Mouse (Mus musculus) limb, embryonic 12.5 days (tissue): ENCODE measurements around the gene Atg5. TPM values are rescaled to one million over a fixed set of nuclear protein-coding genes. Genes with fewer than 3 reads are reported as not detected.

ENCODE experiments used
- ATAC-seq: fragments of 200-750 bp; cut with Nextera tagmentation; 2 replicates; pipeline ENCODE4 v1.8.0; 2017; ENCODE audit warnings: low read depth, moderate TSS enrichment; ENCODE audit not compliant: insufficient number of reproducible peaks, insufficient read depth, low FRiP score, low TSS enrichment
- H3K27ac ChIP-seq: fragments of 300-500 bp; sonication (generic); 2 replicates; pipeline ENCODE4 v1.5.1; 2016; ENCODE audit warnings: mild to moderate bottlenecking, moderate library complexity
- H3K27me3 ChIP-seq: fragments of 300-500 bp; sonication (generic); 2 replicates; pipeline ENCODE4 v1.6.1; 2016; ENCODE audit warnings: mild to moderate bottlenecking, moderate library complexity
- H3K36me3 ChIP-seq: fragments of 300-500 bp; sonication (generic); 2 replicates; pipeline ENCODE4 v1.6.1; 2016; ENCODE audit warnings: mild to moderate bottlenecking, moderate library complexity
- H3K4me1 ChIP-seq: fragments of 300-500 bp; sonication (generic); replicated peaks from 2 replicates; pipeline ENCODE4 v1.6.1; 2016
- H3K4me2 ChIP-seq: fragments of 300-500 bp; sonication (generic); 2 replicates; pipeline ENCODE4 v1.6.1; 2016; ENCODE audit warnings: mild to moderate bottlenecking, moderate library complexity
- H3K4me3 ChIP-seq: fragments of 300-500 bp; sonication (generic); replicated peaks from 2 replicates; pipeline ENCODE4 v1.5.1; 2016; ENCODE audit warnings: mild to moderate bottlenecking
- H3K9ac ChIP-seq: fragments of 300-500 bp; sonication (generic); replicated peaks from 2 replicates; pipeline ENCODE4 v1.6.1; 2016; ENCODE audit warnings: mild to moderate bottlenecking, moderate library complexity
- H3K9me3 ChIP-seq: fragments of 300-500 bp; sonication (generic); 2 replicates; pipeline ENCODE4 v1.6.1; 2016; ENCODE audit warnings: mild to moderate bottlenecking, moderate library complexity
- WGBS: fragments of 180-500 bp; shearing (Covaris S2); methylation state at CpG from one replicate; pipeline ENCODE4 v1.1.7; 2016; 5-methylcytosine and 5-hydroxymethylcytosine counted together
- polyA plus RNA-seq: library from polyadenylated mRNA; unstranded; fragments of >200 nt; fragmentation: Nextera tagmentation; extraction: Ambion mirVana; gene quantifications from 2 replicates; pipeline ENCODE4 v1.2.1, GENCODE M21; 2016

The Atg5 gene
- polyA plus RNA-seq, 1 experiment from 2014 or later = 48.5 TPM

DNA sequence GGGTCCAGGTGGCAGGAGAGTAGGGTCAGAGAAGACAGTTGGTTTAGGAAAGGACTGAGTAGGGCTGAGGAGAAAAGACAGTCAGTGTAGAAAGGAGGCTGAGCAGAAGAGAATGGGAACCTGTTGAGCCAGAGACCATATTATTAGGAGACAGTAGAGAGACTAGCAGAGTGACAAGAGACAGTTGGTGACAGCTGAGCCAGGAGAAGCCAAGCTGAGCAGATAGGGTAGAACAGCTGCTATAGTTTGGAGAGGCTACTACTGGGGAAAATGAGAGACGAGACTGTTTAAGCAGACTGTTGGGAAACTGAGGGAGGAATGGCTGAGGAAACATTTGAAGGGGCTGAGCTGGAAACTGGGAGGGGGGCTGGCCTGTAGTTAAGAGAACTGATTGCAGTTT is 16.9 kb downstream of the Atg5 start:
- H3K4me1 ChIP-seq = no peaks in the 10 kb centered on the region
- H3K4me2 ChIP-seq = no peak overlapping the region
- H3K9me3 ChIP-seq = no peaks in the 10 kb centered on the region
- ATAC-seq = no peak
- no peak overlapping the region for H3K9ac ChIP-seq
- peaks cover 35% of the 10 kb centered on the region for H3K36me3 ChIP-seq
- no peak overlapping the region for H3K27ac ChIP-seq
- no peaks in the 10 kb centered on the region for H3K27me3 ChIP-seq
- no peak overlapping the region for H3K4me3 ChIP-seq
- 77% methylated on average over 1 of the region's 1 CpGs for WGBS

DNA sequence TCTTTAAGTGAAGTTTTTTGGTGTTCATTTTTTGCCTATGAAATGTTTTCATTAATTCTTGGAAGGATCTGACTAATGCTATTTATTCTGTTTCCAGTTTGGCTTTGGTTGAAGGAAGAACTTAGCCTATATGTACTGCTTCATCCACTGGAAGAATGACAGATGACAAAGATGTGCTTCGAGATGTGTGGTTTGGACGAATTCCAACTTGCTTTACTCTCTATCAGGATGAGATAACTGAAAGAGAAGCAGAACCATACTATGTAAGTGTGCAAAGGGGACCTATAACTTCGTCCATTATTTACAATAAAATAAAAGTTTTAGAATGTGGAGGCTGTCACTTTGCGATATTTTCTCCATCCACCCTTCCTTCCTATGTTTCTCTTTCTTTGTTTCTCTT is 17.8 kb downstream of the Atg5 start:
- no peak for ATAC-seq
- H3K4me1 ChIP-seq = no peaks in the 10 kb centered on the region
- H3K36me3 ChIP-seq = peaks cover 44% of the 10 kb centered on the region
- H3K4me3 ChIP-seq = no peak overlapping the region
- H3K4me2 ChIP-seq = no peak overlapping the region
- H3K9ac ChIP-seq = no peak overlapping the region
- H3K9me3 ChIP-seq = no peaks in the 10 kb centered on the region
- H3K27me3 ChIP-seq = no peaks in the 10 kb centered on the region
- 89% methylated on average over 4 of the region's 4 CpGs for WGBS
- H3K27ac ChIP-seq = no peak overlapping the region

DNA sequence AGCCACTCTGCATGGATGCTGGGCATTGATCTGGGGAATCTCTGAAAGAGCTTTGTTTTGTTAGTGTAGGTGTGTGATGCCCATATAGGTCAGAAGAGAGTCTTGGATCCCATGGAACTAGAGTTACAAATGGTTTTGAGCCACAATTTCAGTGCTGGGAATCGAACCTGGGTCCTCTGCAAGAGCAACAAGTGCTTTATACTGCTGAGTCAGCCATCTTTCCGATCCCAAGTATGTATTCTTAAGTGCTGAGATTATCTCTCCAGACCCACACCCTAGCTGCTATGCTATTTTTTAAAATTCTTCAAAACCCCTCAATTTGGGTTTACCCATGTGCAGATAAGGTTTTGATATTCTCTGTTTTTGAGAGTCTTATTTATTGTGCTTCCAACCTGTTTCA is 22.7 kb downstream of the Atg5 start:
- ATAC-seq = no peak
- 91% methylated on average over 2 of the region's 2 CpGs for WGBS
- Histone ChIP-seq H3K36me3 (peaks cover 53% of the 10 kb centered on the region), H3K4me1 (no peaks in the 10 kb centered on the region), H3K4me2 (no peak overlapping the region), H3K4me3 (no peak overlapping the region), H3K9ac (no peak overlapping the region), H3K27me3 (no peaks in the 10 kb centered on the region), H3K27ac (no peak overlapping the region), H3K9me3 (no peaks in the 10 kb centered on the region)

DNA sequence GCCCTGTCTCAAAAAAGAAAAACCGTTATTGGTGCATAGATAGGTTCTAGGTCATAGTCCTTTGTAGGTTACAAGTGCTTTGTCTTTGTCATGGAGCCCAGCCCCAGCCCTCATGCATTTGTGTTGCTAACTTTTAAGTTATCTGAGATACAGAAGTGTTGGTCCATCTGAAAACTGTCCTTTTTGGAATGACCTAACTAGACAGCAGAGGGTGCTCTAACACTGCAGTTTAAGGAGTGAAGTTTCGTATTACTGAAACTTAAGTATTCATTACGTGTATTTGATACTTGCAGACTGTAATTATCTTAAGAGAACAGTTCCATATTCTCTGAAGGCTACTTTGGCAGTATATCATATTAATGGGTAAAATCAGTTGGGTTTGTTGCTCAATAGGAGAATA is 24.0 kb downstream of the Atg5 start:
- no peaks in the 10 kb centered on the region for H3K4me1 ChIP-seq
- no peak for ATAC-seq
- no peak overlapping the region for H3K4me2 ChIP-seq
- no peak overlapping the region for H3K9ac ChIP-seq
- H3K27me3 ChIP-seq = no peaks in the 10 kb centered on the region
- no peaks in the 10 kb centered on the region for H3K9me3 ChIP-seq
- H3K4me3 ChIP-seq = no peak overlapping the region
- 55% methylated on average over 3 of the region's 3 CpGs for WGBS
- H3K36me3 ChIP-seq = peaks cover 40% of the 10 kb centered on the region
- H3K27ac ChIP-seq = no peak overlapping the region

DNA sequence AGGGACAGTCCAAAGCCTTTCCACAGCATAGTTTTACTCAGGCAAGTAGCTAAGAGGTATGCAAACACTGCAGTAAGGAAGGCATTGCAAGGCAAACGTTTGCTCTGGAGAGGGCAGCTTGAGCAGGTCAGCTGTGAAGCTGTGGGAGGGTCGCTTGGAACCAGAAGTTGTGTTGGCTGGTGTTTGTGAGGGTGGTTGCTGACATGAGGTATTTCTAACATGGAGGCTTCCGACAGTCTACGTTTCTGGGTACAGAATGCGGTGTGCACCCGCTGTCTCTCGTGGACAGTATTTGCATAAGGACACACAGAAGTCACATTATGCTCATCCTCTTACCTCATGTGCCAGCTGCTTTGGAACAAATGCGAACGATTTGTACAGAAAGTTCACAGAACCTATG is 31.0 kb downstream of the Atg5 start:
- 85% methylated on average over 9 of the region's 9 CpGs for WGBS
- no peaks in the 10 kb centered on the region for H3K9me3 ChIP-seq
- H3K4me2 ChIP-seq = no peak overlapping the region
- H3K9ac ChIP-seq = no peak overlapping the region
- no peak overlapping the region for H3K4me3 ChIP-seq
- peaks cover 17% of the 10 kb centered on the region for H3K36me3 ChIP-seq
- H3K27ac ChIP-seq = no peak overlapping the region
- no peaks in the 10 kb centered on the region for H3K27me3 ChIP-seq
- H3K4me1 ChIP-seq = no peaks in the 10 kb centered on the region
- no peak for ATAC-seq

DNA sequence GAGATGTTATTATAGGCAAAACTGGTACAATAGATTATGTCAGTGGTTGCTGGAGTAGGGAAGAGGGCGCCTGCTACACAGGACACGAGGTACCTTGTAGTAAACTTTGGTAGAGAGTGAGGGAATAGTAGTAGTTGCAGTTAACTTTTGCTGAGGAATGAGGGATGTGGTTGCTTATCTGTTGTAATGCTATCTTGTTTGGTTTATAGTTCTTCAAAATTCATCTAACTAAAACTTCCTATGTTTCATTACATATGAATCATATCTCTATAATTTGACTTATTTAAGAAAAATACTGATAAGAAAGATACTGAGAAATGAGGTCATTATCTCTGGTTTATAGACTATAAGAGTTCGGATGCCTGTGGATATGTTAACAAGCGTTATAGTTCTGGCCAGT is 31.9 kb downstream of the Atg5 start:
- Histone ChIP-seq H3K4me3 (no peak overlapping the region), H3K4me1 (no peaks in the 10 kb centered on the region), H3K27ac (no peak overlapping the region), H3K27me3 (no peaks in the 10 kb centered on the region), H3K9ac (no peak overlapping the region), H3K9me3 (no peaks in the 10 kb centered on the region), H3K4me2 (no peak overlapping the region), H3K36me3 (peaks cover 20% of the 10 kb centered on the region)
- no peak for ATAC-seq
- 93% methylated on average over 4 of the region's 4 CpGs for WGBS

DNA sequence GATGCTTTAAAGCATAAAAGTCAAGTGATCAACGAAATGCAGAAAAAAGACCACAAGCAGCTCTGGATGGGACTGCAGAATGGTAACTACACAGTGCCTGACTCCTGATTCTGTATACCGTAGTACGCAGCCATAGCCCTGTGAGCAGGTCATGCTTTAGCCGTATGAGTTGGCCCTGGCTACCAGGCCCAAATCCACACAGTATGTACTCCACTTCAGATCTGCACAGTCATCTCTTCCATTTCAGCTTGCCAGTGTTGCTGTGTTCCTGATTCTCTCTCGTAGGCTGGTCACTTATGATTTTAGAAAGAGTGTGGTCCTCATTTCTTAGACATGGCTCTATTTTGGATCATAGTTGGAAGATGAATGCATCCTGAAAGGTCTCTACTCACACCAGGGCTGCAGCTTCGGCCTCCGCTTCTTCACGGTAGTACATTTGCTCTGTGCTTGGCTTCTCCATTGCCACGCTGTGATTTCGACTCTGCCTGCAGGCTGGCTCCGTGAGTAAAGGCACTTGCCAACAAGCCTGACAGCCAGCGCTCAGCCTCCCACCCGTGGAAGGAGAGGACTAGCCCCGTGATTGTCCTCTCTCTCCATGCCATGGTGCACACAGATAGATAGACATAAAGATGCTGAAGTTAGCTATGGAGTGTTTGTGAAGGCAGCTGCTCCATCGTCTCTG is 35.6 kb downstream of the Atg5 start:
- no peak overlapping the region for H3K4me2 ChIP-seq
- peaks cover 27% of the 10 kb centered on the region for H3K36me3 ChIP-seq
- 92% methylated on average over 15 of the region's 15 CpGs for WGBS
- no peaks in the 10 kb centered on the region for H3K27me3 ChIP-seq
- no peak overlapping the region for H3K27ac ChIP-seq
- H3K4me1 ChIP-seq = no peaks in the 10 kb centered on the region
- H3K9me3 ChIP-seq = no peaks in the 10 kb centered on the region
- H3K9ac ChIP-seq = no peak overlapping the region
- H3K4me3 ChIP-seq = no peak overlapping the region
- no peak for ATAC-seq

DNA sequence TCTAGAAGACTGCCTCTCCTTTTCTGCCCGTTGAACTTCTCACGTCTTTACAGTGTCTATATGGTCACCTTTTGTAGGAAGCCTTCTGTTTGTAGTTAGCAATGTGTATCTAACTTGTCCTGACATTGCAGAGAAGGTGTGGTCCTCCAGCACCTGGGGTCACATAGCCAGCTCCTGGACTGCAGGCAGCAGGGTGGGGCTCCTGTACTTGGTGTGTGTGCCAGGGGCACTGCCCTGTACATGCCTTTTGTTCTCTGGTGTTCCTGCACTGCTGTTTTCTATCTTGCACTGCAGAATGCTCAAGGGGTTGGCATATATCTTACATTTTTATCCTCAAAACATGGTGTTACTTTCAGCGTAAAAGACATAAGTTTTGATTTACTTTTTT is 36.2 kb downstream of the Atg5 start:
- H3K27me3 ChIP-seq = no peaks in the 10 kb centered on the region
- peaks cover 23% of the 10 kb centered on the region for H3K36me3 ChIP-seq
- no peaks in the 10 kb centered on the region for H3K9me3 ChIP-seq
- H3K9ac ChIP-seq = no peak overlapping the region
- no peak overlapping the region for H3K4me3 ChIP-seq
- no peak overlapping the region for H3K4me2 ChIP-seq
- 87% methylated on average over 3 of the region's 3 CpGs for WGBS
- H3K27ac ChIP-seq = no peak overlapping the region
- ATAC-seq = no peak
- no peaks in the 10 kb centered on the region for H3K4me1 ChIP-seq

DNA sequence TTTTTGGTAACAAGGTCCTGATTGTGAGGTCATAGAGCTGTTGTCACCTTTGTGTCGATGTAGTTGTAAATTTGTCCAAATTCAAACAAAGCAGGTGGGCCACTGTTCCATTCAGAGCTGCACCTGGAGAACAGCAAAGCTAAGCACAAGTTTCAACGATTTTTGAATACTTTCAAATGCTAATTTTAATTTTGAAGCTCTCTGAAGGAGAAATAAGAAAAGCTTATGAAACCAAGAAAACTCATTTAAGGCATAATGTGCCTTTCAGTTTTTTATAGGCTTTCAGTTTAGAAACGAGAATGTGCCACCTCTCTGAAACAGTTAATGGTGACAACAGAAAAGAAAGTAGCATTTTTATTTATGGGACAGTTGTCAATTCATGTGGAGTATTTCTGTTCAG is 36.7 kb downstream of the Atg5 start:
- no peaks in the 10 kb centered on the region for H3K27me3 ChIP-seq
- peaks cover 23% of the 10 kb centered on the region for H3K36me3 ChIP-seq
- H3K9ac ChIP-seq = no peak overlapping the region
- H3K4me1 ChIP-seq = no peaks in the 10 kb centered on the region
- 69% methylated on average over 3 of the region's 3 CpGs for WGBS
- H3K4me3 ChIP-seq = no peak overlapping the region
- H3K27ac ChIP-seq = no peak overlapping the region
- ATAC-seq = no peak
- no peak overlapping the region for H3K4me2 ChIP-seq
- H3K9me3 ChIP-seq = no peaks in the 10 kb centered on the region

DNA sequence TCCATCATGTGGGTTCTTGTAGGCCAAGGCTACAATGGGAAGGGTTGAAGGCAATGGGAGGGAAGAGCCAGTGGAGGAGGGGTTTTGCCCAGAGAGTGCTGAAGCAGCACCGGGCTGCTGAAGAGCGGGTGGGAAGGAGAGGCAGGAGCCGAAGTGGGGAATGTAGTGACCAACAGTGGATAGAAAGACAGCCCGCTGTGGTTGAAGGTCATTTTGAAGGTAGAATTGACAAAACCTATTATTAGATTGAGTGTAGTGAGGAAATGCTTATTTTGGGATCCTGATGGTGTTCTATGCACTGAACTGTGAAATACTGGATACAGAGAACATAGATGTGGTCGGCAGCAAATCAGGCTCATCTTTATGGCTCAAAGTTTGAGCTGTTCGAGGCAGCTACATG is 38.1 kb downstream of the Atg5 start:
- Histone ChIP-seq H3K4me3 (no peak overlapping the region), H3K27ac (no peak overlapping the region), H3K36me3 (peaks cover 23% of the 10 kb centered on the region), H3K27me3 (no peaks in the 10 kb centered on the region), H3K4me2 (no peak overlapping the region), H3K9ac (no peak overlapping the region), H3K9me3 (no peaks in the 10 kb centered on the region), H3K4me1 (no peaks in the 10 kb centered on the region)
- WGBS = 91% methylated on average over 6 of the region's 6 CpGs
- no peak for ATAC-seq

DNA sequence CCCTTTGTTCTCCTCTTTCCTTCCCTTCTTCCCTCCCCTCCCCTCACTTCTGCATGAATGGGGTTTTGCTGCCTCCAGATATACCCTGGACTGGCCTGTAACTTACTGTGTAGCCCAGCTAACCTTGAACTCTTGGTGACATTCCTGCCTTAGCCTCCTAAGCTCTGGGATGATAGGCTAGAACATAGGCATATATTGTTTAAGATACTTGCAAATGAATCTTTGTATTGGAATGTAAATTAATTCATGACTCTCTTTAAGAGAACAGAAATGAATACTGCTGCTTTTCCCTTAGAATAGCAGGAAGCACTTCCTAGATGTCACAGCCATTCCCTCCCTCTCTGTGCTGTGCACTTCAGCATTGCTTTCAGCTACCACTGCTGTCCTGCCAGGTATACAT is 40.1 kb downstream of the Atg5 start:
- Histone ChIP-seq H3K27me3 (no peaks in the 10 kb centered on the region), H3K36me3 (peaks cover 23% of the 10 kb centered on the region), H3K9me3 (no peaks in the 10 kb centered on the region), H3K4me1 (no peaks in the 10 kb centered on the region; the same call in 1 of the 2 replicates), H3K4me2 (no peak overlapping the region), H3K9ac (no peak overlapping the region), H3K27ac (no peak overlapping the region), H3K4me3 (no peak overlapping the region)
- ATAC-seq = no peak

DNA sequence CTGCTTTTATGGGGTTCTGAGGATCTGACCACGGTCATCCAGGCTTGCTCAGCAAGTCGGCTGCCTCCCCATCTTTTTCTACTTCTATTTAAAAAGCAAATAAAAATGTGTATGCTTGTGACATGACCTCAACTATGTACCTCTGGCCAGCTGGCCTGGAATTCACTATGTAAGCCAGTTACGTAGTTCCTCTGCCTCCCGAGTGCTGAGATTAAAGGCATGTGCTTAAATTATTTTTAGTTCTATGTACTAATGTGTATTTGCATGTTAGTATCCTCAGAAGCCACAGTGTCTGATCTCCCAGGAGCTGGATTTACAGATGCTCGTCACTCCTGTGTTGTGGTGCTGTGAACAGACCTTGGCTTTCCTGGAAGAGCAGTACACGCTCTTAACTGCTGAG is 41.1 kb downstream of the Atg5 start:
- Histone ChIP-seq H3K4me1 (no peaks in the 10 kb centered on the region; the same call in 1 of the 2 replicates), H3K9me3 (no peaks in the 10 kb centered on the region), H3K27ac (no peak overlapping the region), H3K36me3 (peaks cover 16% of the 10 kb centered on the region), H3K4me3 (no peak overlapping the region), H3K4me2 (no peak overlapping the region), H3K9ac (no peak overlapping the region), H3K27me3 (no peaks in the 10 kb centered on the region)
- no peak for ATAC-seq
- WGBS = 90% methylated on average over 6 of the region's 6 CpGs
